ENCODE assay signal across 13 mouse cellular contexts in genomic region chr2:163798411-163798810, GRCm38 (mm10). TPM values are rescaled to one million over a fixed set of nuclear protein-coding genes. Genes with fewer than 3 reads are reported as not detected.
A peak's percentile ranks its signal among the peaks of the same experiment; 100 is the strongest.
DNase-seq lines count a peak whose midpoint lies in the region; ATAC-seq and TF ChIP-seq lines count a peak whose summit lies in the region.
"Had no signal": no experiment of that assay in that cellular context is flagged by ENCODE, and none has a peak within 500 bp of the region (broad histone marks: within the 10 kb centered on the region; RNA-seq: fewer than 3 reads in every experiment).

No protein-coding gene starts in this region.

- no peak for TF ChIP-seq CTCF in lung, postnatal 0 days (IDR thresholded peaks at IDR 0.05)

- H3K27me3 ChIP-seq in lung, postnatal 0 days (replicated peaks; ENCODE audit: insufficient read depth, low read length) = no peaks in the 10 kb centered on the region
- H3K27me3 ChIP-seq in hindbrain, embryonic 14.5 days (ENCODE audit: control insufficient read depth, insufficient read depth, low read length) = no peaks in the 10 kb centered on the region
- no peaks in the 10 kb centered on the region; the same call in 1 of the 2 replicates for H3K27me3 ChIP-seq in forebrain, embryonic 14.5 days (replicated peaks; ENCODE audit: control insufficient read depth, insufficient read depth, low read length)

- no peak overlapping the region for H3K4me2 ChIP-seq in lung, postnatal 0 days (replicated peaks; ENCODE audit: low read depth, low read length)
- H3K4me2 ChIP-seq in hindbrain, embryonic 14.5 days (replicated peaks) = no peak overlapping the region
- no peak overlapping the region for H3K4me2 ChIP-seq in forebrain, embryonic 14.5 days (ENCODE audit: low read length)
- H3K4me2 ChIP-seq: liver, embryonic 11.5 days had no signal

- no peak overlapping the region for H3K4me3 ChIP-seq in lung, postnatal 0 days (ENCODE audit: low read depth, low read length)
- no peak overlapping the region for H3K4me3 ChIP-seq in hindbrain, embryonic 14.5 days (replicated peaks; ENCODE audit: low read length)
- no peak overlapping the region for H3K4me3 ChIP-seq in forebrain, embryonic 14.5 days (ENCODE audit: low read depth, low read length)

- H3K9ac ChIP-seq in lung, postnatal 0 days (replicated peaks; ENCODE audit: low read depth) = no peak overlapping the region
- H3K9ac ChIP-seq in hindbrain, embryonic 14.5 days = no peak overlapping the region
- H3K9ac ChIP-seq in forebrain, embryonic 14.5 days (ENCODE audit: low read length) = no peak overlapping the region

- TF ChIP-seq EP300 in lung, postnatal 0 days (IDR thresholded peaks at IDR 0.05) = 0 out of 2 replicates have a peak, but pooled peaks have one; percentile 32

- no peaks in the 10 kb centered on the region for H3K9me3 ChIP-seq in lung, postnatal 0 days (ENCODE audit: low read length)
- no peaks in the 10 kb centered on the region for H3K9me3 ChIP-seq in hindbrain, embryonic 14.5 days (ENCODE audit: control insufficient read depth, low read length)
- no peaks in the 10 kb centered on the region for H3K9me3 ChIP-seq in forebrain, embryonic 14.5 days (replicated peaks; ENCODE audit: control insufficient read depth, low read length)

- WGBS in lung, postnatal 0 days = 53% methylated on average over 7 of the region's 7 CpGs
- 81% methylated on average over 7 of the region's 7 CpGs for WGBS in hindbrain, embryonic 14.5 days
- WGBS in forebrain, embryonic 14.5 days = 93% methylated on average over 7 of the region's 7 CpGs

- peak; percentile 68 to 70 for DNase-seq in cerebellum, postnatal 14 days
- no peak for DNase-seq in cerebellum, adult 9-11 months
- DNase-seq in adrenal gland, postnatal 25 days = peak; percentile 28
- peak; percentile 69 for DNase-seq in heart, adult 8-10 months (ENCODE audit: low spot score)
- peak; percentile 76 for DNase-seq in lung, postnatal 0 days (ENCODE audit: low spot score)
- no peak for DNase-seq in hindbrain, embryonic 14.5 days (ENCODE audit: low spot score)
- no peak for DNase-seq in forebrain, embryonic 14.5 days (ENCODE audit: low spot score)
- DNase-seq: cerebellum, adult 9-10 months; retina, postnatal 1 day had no signal

- H3K27ac ChIP-seq in lung, postnatal 0 days (ENCODE audit: low read length) = no peak overlapping the region
- no peak overlapping the region for H3K27ac ChIP-seq in hindbrain, embryonic 14.5 days
- no peak overlapping the region for H3K27ac ChIP-seq in forebrain, embryonic 14.5 days (ENCODE audit: low read depth, low read length)

- no peaks in the 10 kb centered on the region for H3K36me3 ChIP-seq in lung, postnatal 0 days (ENCODE audit: insufficient read depth, low read length)
- H3K36me3 ChIP-seq in hindbrain, embryonic 14.5 days (replicated peaks; ENCODE audit: control insufficient read depth, insufficient read depth) = no peaks in the 10 kb centered on the region
- H3K36me3 ChIP-seq in forebrain, embryonic 14.5 days (ENCODE audit: control insufficient read depth, insufficient read depth, low read length) = no peaks in the 10 kb centered on the region

- H3K4me1 ChIP-seq in lung, postnatal 0 days (ENCODE audit: insufficient read depth, low read depth, low read length) = no peaks in the 10 kb centered on the region
- no peaks in the 10 kb centered on the region for H3K4me1 ChIP-seq in hindbrain, embryonic 14.5 days (replicated peaks; ENCODE audit: control insufficient read depth, insufficient read depth, low read length)
- H3K4me1 ChIP-seq in forebrain, embryonic 14.5 days (ENCODE audit: control insufficient read depth, insufficient read depth, low read length) = no peaks in the 10 kb centered on the region

- peak; percentile 89 for ATAC-seq in lung, postnatal 0 days
- no peak for ATAC-seq in erythroid progenitor cell, adult 5-6 weeks (replicated peaks; ENCODE audit: low FRiP score, poor library complexity, severe bottlenecking)
- ATAC-seq in hindbrain, embryonic 14.5 days (ENCODE audit: low FRiP score) = no peak
- no peak for ATAC-seq in forebrain, embryonic 14.5 days

RNA-seq across cellular contexts. Expression of gene Ccn5, which starts 22.2 kb away (rescaled TPM):
- total RNA-seq in adrenal gland, postnatal 25 days (2021) = not detected in 2 replicates
- total RNA-seq in heart, adult 8-10 months (2022) = 1 to 10 TPM in 2 of 4 experiments, under 1 TPM in 2; 0.65 to 2.6 (median 1.4) TPM
- polyA plus RNA-seq in lung, postnatal 0 days (2015; fragmentation: Nextera tagmentation; extraction: Ambion mirVana) = 2.4 and 2.7 TPM in 2 replicates
- total RNA-seq in erythroid progenitor cell, adult 5-6 weeks (2015; ENCODE audit: low replicate concordance) = 1.4 TPM in 1 of 2 replicates, not detected in the other
- not detected in 2 replicates for total RNA-seq in erythroid progenitor cell, adult 5-6 weeks (2017; ENCODE audit: low replicate concordance)
- polyA plus RNA-seq in hindbrain, embryonic 14.5 days (2014; fragmentation: Nextera tagmentation; extraction: Ambion mirVana) = 0.23 TPM in 1 of 2 replicates, not detected in the other
- 0.13 TPM in 1 of 2 replicates, not detected in the other for polyA plus RNA-seq in forebrain, embryonic 14.5 days (2014; fragmentation: Nextera tagmentation; extraction: Ambion mirVana)
- polyA plus RNA-seq: liver, embryonic 11.5 days had no signal

RNA-seq across cellular contexts. Expression of gene Ada, which starts 48.4 kb away (rescaled TPM):
- 2.8 and 3.6 TPM in 2 replicates for total RNA-seq in adrenal gland, postnatal 25 days (2021)
- total RNA-seq in heart, adult 8-10 months (2022) = 1 to 10 TPM in 2 of 4 experiments, under 1 TPM in 2; 0.46 to 1.2 (median 0.89) TPM
- 3.2 and 3.6 TPM in 2 replicates for polyA plus RNA-seq in lung, postnatal 0 days (2015; fragmentation: Nextera tagmentation; extraction: Ambion mirVana)
- 6.3 and 9.4 TPM in 2 replicates for total RNA-seq in erythroid progenitor cell, adult 5-6 weeks (2015; ENCODE audit: low replicate concordance)
- total RNA-seq in erythroid progenitor cell, adult 5-6 weeks (2017; ENCODE audit: low replicate concordance) = 0.98 and 4.9 TPM in 2 replicates
- 3.0 and 3.3 TPM in 2 replicates for polyA plus RNA-seq in hindbrain, embryonic 14.5 days (2014; fragmentation: Nextera tagmentation; extraction: Ambion mirVana)
- polyA plus RNA-seq in forebrain, embryonic 14.5 days (2014; fragmentation: Nextera tagmentation; extraction: Ambion mirVana) = 4.5 and 5.5 TPM in 2 replicates

RNA-seq across cellular contexts. Expression of gene Kcnk15, which starts 55.0 kb away (rescaled TPM):
- total RNA-seq in adrenal gland, postnatal 25 days (2021) = not detected in 2 replicates
- not detected for total RNA-seq in heart, adult 8-10 months (2022)
- polyA plus RNA-seq in lung, postnatal 0 days (2015; fragmentation: Nextera tagmentation; extraction: Ambion mirVana) = not detected in 2 replicates
- not detected in 2 replicates for total RNA-seq in erythroid progenitor cell, adult 5-6 weeks (2015; ENCODE audit: low replicate concordance)
- total RNA-seq in erythroid progenitor cell, adult 5-6 weeks (2017; ENCODE audit: low replicate concordance) = not detected in 2 replicates
- polyA plus RNA-seq in hindbrain, embryonic 14.5 days (2014; fragmentation: Nextera tagmentation; extraction: Ambion mirVana) = 0.29 TPM in 1 of 2 replicates, not detected in the other
- not detected in 2 replicates for polyA plus RNA-seq in forebrain, embryonic 14.5 days (2014; fragmentation: Nextera tagmentation; extraction: Ambion mirVana)
- polyA plus RNA-seq: gonadal fat pad, adult 2 months; kidney, embryonic 16.5 days; liver, embryonic 11.5 days had no signal

Comparison
In these comparisons a context has a peak if more than half of its experiments do, and no peak if none do; other contexts are left out.
1. DNase-seq: peak in cerebellum, postnatal 14 days (2 of 2), adrenal gland, postnatal 25 days (single experiment), heart, adult 8-10 months (single experiment) and lung, postnatal 0 days (single experiment); none in cerebellum, adult 9-11 months (single experiment), hindbrain, embryonic 14.5 days (single experiment) and forebrain, embryonic 14.5 days (single experiment).